Mouse (Mus musculus) heart, adult 2 months (tissue): ENCODE results near the gene Ddost.
A peak's percentile ranks its signal among the peaks of the same experiment; 100 is the strongest.

Experiments used
- CTCF ChIP-seq: fragments of 200-600 bp; IDR thresholded peaks from 2 replicates; pipeline ENCODE4 v1.8.1; 2022; ENCODE audit warnings: antibody characterized with exemption, mild to moderate bottlenecking, moderate library complexity
- POLR2A ChIP-seq: fragments of 200-500 bp; IDR thresholded peaks from 2 replicates; pipeline ENCODE4 v1.6.1; 2011; ENCODE audit warnings: mild to moderate bottlenecking, low read depth, low read length, control low read depth; ENCODE audit not compliant: insufficient read depth

DNA sequence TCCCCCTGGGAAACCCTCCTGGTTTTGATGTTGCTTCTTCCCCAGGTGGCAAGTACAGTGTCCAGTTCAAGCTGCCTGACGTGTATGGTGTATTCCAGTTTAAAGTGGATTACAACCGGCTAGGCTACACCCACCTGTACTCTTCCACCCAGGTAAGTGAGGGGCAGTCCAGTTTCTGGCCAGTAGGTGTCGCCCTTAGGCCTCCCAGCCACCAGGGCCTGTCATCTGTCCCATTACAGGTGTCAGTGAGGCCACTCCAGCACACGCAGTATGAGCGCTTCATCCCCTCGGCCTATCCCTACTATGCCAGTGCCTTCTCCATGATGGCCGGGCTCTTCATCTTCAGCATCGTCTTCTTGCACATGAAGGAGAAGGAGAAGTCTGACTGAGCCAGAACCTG is 7.1 kb downstream of the Ddost start:
- TF ChIP-seq CTCF (peak; percentile 87), POLR2A (no peak)
